Mouse (Mus musculus) brain, embryonic 14.5 days (tissue): ENCODE measurements around the gene Gpr157.

Experiments used
- CTCF ChIP-seq: fragments of 200-500 bp; IDR thresholded peaks from 2 replicates; pipeline ENCODE4 v1.5.1; 2012; ENCODE audit warnings: inconsistent platforms, mild to moderate bottlenecking, moderate library complexity, borderline replicate concordance; ENCODE audit not compliant: insufficient read depth, insufficient read length; ENCODE audit errors: extremely low read depth
- POLR2A ChIP-seq: fragments of 200-500 bp; IDR thresholded peaks from 2 replicates; pipeline ENCODE4 v1.6.1; 2012; ENCODE audit warnings: mild to moderate bottlenecking, inconsistent platforms, borderline replicate concordance; ENCODE audit not compliant: poor library complexity, insufficient read depth, insufficient read length, severe bottlenecking; ENCODE audit errors: extremely low read depth

DNA sequence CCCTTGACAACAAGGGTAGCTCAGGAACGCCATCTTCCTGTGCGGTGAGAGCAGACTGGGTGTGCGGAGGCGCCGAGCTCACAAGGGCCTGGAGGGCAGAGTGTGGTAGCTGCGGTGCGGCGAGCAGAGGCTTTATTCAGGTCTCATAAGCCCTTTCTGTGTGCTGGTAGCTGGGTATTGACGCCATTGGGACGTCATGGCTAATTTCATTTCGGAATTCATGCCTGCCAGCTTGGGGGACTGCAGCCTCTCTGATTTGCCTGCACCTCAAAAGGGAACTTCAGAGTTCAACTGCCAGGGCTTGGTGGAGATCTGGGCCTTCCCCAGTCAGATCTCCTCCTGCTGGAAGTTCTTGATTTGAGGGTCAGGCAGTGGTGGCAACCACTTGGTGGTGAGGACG, 29.4 kb upstream of the Gpr157 start:
- TF ChIP-seq POLR2A: no peak
- TF ChIP-seq CTCF: no peak
